Mouse (Mus musculus): ENCODE data around the gene Hbp1.

DNA sequence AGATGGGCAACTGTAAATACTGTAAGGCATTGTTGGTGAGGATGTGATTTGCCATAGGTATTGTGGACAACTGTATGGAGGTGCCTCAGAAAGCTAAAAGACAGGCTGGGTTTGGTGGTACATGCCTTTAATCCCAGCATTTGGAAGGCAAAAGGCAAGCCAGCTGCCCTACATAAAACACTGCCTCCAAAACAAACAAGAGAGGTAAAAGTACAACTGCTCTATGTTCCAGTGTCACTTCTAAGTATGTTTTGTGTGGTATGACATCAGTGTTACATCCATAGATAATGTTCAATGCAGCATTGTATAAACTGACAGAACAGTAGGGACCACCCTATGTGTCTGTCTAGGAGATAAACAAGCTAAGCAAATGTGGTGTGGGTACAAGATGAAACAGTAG, 58.3 kb downstream of the Hbp1 start:
- no peak for TF ChIP-seq CTCF (IDR thresholded peaks at IDR 0.05; ENCODE audit: borderline replicate concordance, control insufficient read depth, extremely low read depth, insufficient read depth, low read length, poor library complexity)
- no peak for TF ChIP-seq POLR2A (IDR thresholded peaks at IDR 0.05; ENCODE audit: control insufficient read depth, extremely low read depth, insufficient read depth, low read length, poor library complexity)

All from thymus, adult 2 months (tissue).